Mouse (Mus musculus): ENCODE measurements around the gene Kmt5c.

Kmt5c gene

DNA sequence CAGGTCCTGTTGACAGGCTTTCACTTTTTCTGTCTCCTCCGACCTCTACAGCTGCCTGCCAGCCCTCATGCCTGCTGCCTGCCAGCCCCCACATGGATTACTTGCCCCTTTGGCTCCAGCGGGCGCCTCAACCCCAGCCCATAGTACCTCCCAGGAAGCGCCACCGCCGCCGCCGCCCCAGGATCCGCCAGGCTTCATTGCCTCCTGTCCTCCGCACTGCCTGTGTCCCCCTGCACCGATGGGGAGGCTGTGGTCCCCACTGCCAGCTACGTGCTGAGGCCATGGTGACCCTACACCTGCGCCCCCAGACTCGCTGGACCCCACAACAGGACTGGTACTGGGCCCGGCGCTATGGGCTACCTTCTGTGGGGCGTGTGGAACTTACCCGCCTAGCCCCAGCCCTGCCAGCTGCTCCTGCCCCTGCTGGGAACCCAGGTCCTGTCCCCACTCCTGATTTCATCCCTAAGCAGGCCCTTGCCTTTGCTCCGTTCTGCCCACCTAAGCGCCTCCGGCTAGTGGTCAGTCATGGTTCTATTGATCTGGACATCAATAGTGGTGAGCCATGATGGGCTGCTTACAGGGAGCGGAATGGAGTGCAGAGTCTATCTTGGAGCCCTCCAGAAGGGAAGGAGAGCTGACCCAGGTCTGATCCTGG, 6.5 kb downstream of the Kmt5c start:
- no peak for DNase-seq (ENCODE audit: low read depth, low spot score)

- no peak for DNase-seq (ENCODE audit: low read depth, low spot score)
Measured at GRCm38 (mm10) chr7:4747156-4747899, 7.4 kb downstream of the Kmt5c start.

GRCm38 (mm10) chr7:4748321-4748720, 8.4 kb downstream of the Kmt5c start:
- DNase-seq (ENCODE audit: low read depth, low spot score) = no peak

GRCm38 (mm10) chr7:4749169-4749568, 9.3 kb downstream of the Kmt5c start:
- DNase-seq (ENCODE audit: low read depth, low spot score) = no peak

DNA sequence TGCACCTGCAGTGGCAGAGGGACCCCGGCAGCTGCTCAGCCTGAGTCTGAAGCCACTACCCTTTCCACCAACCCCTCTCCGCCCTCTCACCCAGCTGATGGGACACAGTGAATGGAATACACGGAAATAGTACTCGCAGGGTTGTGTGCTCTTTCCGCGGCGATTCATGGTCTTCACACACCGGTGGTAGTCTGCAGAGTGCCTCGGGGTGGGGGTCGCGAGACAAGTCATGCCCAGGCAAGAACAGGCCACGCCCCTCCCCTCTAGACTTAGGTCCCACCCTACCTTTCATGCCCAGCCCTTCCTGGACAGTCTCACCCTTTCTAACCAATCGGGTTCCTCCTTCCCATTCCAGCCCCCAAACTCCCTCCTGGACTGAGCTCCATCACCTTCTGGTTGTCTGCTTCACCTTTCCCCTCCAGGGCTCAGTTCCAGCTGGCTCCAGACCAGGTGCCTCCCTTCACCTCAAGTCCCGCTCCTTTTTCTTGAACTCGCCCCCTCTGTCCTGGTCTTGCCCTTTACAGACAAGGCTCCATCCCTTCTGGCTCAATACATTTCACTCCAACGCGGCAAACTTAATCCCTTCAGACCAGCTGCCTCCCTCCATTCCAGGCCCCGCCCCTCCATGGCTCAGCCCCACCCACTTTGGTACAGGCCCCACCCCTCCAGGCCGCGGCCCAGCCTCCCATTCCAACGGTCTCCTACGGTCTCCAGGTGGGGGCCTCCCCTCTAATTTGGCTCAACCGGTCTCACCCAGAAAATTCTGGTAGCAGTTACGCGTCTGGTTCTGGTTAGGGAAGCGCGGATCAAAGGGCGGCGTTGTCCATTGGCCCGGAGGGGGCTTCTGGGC, 12.3 kb downstream of the Kmt5c start:
- DNase-seq (ENCODE audit: low read depth, low spot score) = peak; percentile 61

DNA sequence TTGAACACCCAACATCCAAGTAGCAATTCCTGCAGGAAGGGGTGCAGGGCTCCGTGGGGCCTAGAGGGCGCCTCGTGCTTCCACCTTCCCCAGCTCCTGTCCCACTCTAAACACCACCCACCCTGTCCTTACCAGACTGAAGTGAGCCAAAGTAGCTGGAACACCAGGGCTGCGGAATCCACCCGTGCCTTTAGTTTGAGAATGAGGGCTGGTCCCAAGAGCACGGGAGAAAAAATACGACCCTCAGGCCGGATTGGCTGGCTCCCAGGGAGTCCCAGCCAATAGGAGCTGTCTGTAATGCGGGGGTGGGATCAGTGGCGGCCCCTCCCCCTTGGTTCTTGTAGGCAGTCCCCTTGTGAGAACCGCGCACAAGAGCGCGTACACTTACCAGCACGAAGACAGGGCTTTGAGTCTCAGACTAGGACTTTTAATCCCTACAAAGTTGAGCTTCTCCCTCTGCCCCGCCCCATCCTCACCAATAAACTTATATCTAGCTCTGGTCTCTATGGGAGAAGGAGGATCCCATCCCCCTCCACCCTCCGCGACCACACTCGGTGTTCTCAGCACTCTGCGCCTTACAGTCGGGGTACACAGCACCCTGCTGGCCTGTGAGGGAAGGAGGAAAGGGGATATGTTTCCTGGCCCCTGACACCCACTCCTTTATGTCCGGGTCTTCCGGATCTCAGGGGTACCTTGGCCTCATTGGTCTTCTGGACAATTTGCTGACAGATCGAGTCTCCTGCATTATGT, 13.1 kb downstream of the Kmt5c start, which contains the start of gene Cox6b2:
Cox6b2 (minus strand) TSS at position 274 of the 750 bp plus-strand sequence.
- peak; percentile 91 for DNase-seq (ENCODE audit: low read depth, low spot score)

DNA sequence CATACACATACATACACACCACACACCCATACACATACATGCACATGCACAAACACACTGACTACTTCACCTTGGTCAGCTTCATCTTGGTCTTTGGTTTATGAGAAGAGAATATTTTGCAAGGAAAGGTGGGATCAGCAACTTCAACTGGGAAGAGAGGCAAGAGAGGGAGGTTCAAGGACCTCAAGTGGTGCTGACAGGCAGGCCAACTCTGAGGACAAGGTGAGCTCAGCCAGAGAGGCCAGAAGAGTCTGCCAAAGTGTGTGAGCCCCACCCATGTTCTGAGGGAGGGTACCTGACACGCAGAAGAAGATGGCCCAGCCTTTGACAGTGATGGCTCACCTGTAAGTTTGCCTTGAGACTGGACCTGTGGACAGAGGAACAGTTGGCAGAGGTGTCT, 19.8 kb downstream of the Kmt5c start:
- DNase-seq (ENCODE audit: low read depth, low spot score) = no peak

DNA sequence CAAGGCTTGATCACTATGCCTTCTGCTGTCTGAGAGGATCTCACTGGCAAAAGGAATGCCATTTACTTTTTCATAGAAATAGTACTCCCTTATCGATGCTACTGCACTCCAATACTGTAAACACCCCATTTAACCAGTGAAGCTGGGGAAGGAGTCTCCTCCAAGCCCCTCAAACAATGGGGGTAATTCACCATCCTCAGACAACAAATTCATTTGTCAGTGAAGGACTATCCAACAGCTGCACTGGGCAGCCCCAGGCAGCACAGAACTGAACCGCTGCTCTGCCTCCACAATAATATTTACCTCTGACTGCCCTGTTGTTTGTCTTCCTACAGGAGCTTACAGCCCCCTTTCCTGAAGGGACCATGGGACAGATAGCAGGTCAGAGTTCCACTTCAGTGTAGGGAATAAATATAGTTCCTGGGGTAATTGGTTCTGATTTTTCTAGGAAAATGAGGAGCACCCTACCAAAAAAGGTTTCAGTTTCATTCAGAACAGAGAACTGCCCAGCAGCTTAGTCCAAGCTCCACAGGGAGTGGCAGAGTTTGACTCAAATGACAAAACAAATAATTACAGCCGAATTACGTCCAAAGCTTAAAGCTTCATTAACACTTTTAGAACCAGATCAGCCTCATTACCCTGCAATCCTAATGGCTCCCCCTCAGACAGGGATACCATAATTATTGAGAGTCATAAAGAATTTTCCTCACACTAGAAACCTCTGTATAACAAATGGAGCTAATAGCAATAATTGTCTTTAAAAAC, 25.2 kb downstream of the Kmt5c start:
- no peak for DNase-seq (ENCODE audit: low read depth, low spot score)

GRCm38 (mm10) chr7:4771202-4771601, 31.3 kb downstream of the Kmt5c start, which contains the start of gene Fam71e2:
Fam71e2 (minus strand) TSS chr7:4771302.
- no peak for DNase-seq (ENCODE audit: low read depth, low spot score)

- no peak for DNase-seq (ENCODE audit: low read depth, low spot score)
Measured at GRCm38 (mm10) chr7:4776131-4776530, 36.2 kb downstream of the Kmt5c start.

DNA sequence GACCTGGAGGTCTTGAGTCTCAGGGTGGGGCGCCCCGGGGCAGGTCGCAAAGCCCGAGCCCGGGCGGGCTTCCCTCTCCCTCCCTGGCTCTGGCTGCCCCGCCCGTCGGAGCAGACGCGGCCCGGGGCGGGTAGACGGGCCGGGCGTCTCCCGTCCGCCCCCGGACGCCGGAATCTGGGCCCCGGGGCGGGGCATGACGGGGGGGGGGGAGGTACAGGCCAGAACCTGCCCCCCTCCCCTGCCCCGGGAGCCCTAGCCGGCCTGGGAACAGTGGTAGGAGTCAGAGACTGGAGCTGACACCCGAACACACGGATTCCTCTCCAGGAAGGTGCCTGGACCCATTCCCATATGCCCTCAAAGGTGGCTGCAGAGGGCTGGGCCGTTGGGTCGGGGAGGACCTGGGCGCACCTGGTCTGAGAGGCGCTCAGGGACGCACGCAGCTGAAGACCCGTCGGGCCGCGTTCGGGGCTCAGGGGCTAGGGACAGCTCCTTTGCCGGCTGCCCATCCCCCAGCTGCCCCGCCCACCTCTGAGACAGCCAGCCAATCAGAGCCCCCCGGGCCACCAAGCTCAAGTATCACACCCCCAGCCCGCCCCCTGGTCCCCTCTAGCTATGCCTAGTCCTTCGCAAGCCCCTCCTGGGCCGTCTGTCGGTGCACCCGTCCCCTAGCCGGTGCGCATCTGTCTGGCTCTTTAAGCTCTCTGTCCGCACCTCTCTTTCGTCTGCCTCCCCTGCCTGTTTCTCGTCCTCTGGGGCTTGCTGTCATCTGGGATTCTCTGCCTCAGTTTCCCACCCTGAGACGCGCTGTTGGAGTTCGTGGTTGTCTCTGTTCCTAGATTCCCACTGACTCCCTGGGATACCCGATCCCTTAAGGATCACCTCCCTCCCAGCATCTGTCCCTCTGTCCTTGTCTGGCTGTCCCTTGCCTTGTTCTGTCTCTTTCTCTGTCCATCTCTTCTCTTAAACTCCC, 37.2 kb downstream of the Kmt5c start:
- peak; percentile 81 for DNase-seq (ENCODE audit: low read depth, low spot score)

GRCm38 (mm10) chr7:4777851-4778637, 38.1 kb downstream of the Kmt5c start:
- DNase-seq (ENCODE audit: low read depth, low spot score) = no peak

DNA sequence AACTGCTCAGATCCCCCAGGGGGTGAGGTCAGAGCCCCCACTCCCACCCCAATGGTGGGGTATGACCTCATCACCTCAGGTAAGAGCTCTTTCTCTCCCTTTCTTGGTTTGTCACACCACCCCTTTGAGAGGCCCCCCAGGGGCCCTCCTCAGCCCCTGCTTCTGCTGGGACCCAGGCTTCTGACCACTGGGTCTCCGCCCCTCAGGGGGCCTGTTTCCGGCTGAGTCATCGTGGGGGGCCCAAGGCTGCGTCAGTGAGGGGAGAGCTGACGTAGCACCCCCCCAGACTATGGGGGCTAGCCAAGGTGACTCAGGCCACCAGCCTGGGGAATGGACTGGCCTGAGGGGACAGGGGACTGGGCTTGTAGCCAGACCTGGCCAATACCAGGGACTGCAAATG, 40.0 kb downstream of the Kmt5c start:
- DNase-seq (ENCODE audit: low read depth, low spot score) = no peak

DNA sequence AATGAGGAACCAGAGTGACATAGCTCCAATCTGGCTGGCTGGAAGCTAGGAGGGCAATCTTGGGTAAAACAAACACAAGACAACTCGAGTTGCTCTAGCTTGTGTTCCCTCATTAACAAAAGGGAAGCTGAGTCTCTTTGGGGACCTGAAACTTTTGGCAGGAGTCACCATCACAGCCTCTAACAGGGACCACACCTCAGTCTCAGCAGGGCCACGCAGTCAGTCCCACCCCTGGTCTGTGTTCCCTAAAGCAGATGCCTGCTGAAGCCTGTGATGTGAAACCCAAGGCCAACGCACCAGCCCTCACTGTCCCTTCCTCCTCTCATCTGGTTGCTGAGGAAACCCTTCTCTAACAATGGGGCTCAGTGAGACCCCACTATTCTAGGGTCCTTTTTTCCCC, 42.2 kb downstream of the Kmt5c start:
- DNase-seq (ENCODE audit: low read depth, low spot score) = no peak

DNA sequence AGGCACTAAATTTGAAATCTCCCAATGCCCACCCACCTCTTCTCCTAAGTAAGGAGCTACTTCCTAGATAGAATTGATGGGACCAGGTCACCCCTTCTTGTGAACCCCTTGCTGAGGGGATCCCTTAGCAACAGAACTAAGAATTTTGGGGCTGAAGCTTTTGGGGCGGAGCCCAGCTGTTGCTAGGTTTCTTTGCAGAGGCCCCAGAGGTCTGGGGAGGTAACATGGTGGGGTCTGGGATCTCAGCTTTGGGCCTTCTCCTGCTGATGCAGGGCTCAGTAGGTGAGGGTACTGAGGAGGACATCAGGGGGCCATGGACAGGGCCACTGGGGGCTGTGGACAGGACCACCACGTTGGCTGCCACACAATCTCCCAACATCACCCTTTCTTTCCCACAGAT, 42.8 kb downstream of the Kmt5c start, which contains the start of the genes Il11 and Tmem190:
Il11 (minus strand) TSS at position 101 of the 400 bp plus-strand sequence.
Tmem190 (plus strand) TSS at position 179 of the 400 bp plus-strand sequence.
- no peak for DNase-seq (ENCODE audit: low read depth, low spot score)

DNA sequence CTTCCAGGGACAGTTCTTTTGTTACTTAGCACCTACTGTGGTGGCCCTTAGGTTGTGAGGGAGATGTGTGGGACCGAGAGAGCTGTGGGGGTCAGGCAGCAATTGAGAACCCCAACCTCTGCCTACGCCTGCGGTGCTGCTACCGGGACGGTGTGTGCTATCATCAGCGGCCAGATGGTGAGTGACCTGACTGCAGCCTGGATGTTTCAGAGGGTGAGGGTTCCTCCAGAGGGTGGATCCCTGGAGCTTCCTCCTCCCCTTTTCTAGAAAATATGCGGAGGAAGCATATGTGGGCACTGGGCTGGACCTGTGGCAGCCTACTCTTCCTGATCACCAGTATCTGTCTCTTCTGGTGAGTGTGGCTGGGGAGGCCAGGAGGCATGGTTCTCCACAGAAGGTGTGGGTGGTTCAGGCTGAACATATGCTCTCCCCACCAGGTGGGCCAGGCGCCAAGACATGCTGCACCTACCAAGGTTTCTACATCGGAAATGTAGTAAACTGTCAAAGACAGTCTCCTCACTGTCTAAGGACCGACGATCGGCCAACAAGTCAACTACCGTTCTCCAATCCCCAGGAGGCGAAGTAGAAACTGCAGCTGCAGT, 43.9 kb downstream of the Kmt5c start:
- no peak for DNase-seq (ENCODE audit: low read depth, low spot score)

DNA sequence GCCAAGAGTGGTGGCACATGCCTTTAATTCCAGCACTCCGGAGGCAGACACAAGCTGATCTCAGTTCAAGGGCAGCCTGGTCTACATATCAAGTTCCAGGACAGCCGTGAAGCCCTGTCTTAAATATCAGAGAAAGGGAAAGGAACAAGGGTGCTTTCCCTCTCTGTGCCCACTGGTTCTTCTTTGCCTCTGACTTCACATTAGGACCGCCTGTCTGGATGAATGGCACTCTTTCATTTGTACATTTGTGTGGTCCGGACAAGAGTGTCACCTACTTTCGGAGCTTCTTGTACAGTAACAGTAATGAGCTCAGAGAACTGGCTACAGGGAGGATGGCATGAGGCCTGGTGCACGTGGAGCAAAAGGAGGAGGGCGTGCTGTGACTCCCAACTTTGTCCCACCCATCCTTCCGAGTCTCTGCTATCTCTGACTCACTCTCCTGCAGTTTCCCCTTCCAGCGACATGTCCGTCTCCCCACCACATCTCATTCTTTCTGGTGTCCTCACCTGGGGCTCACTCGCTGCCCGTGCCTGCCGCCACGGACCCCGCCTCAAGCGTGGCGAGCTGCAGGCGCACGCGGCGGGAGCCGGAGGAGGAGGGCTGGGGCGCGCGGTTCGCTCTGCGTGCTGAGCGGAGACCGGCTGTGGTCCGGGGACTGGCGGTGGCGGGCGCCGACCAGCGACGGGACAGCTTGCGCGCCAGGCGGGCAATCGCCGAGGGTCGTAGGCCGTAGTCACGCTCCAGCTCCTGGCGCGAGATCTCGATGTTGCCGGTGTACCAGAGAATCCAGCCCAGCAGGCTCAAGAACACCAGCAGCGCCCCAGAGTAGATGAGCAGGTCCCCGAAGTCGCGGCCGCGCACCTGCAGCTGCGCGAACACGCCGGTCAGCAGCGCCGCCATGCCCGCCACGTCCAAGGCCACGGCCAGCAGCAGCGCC, 48.9 kb downstream of the Kmt5c start:
- DNase-seq (ENCODE audit: low read depth, low spot score) = peak; percentile 73

Data from mesoderm, embryonic 11.5 days (tissue).